Mouse (Mus musculus) E14TG2a.4 (cell line): ENCODE results near the gene Bpifb2.

Experiments
- H3K27me3 ChIP-seq: 2 replicates; pipeline ENCODE4 v1.6.1; 2014; ENCODE audit warnings: low read length, control low read depth; ENCODE audit not compliant: insufficient read depth
- H3K36me3 ChIP-seq: 2 replicates; pipeline ENCODE4 v1.6.1; 2014; ENCODE audit warnings: low read length, control low read depth; ENCODE audit not compliant: insufficient read depth
- H3K4me1 ChIP-seq: replicated peaks from 2 replicates; pipeline ENCODE4 v1.6.1; 2014; ENCODE audit warnings: low read depth, low read length, control low read depth
- H3K4me3 ChIP-seq: replicated peaks from 2 replicates; pipeline ENCODE4 v1.5.1; 2014; ENCODE audit warnings: mild to moderate bottlenecking, low read length
- H3K9me3 ChIP-seq: 2 replicates; pipeline ENCODE4 v1.6.1; 2014; ENCODE audit warnings: low read length, control low read depth
- CTCF ChIP-seq: conservative IDR thresholded peaks from 2 replicates; pipeline ENCODE4 v1.5.1; 2014; ENCODE audit warnings: low read length
- NANOG ChIP-seq: IDR thresholded peaks from 2 replicates; pipeline ENCODE4 v1.6.1; 2014; ENCODE audit warnings: borderline replicate concordance, low read length, mixed read lengths
- POU5F1 ChIP-seq: IDR thresholded peaks from 2 replicates; pipeline ENCODE4 v1.6.1; 2014; ENCODE audit warnings: low read length, borderline replicate concordance

Gene Bpifb2

DNA sequence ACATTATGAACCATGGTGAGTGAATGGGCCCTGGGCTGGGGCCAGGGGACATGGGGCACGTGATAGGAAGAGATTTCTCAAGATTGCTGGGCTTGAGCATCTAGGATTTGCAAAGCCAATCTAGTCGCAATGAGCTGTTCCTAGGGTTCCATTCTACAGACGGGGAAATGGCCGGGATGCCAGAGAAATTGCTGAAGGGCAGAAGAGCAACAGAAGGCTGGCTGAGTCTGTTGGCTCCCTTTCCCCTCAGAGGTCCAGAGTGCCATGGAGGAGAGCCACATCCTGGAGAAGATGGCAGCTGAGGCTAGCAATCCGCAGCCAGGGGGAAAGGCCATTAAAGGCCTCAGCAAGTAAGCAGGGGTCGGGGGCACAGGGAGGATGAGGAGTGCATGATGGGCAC lies 27.9 kb downstream of the Bpifb2 start:
- Histone ChIP-seq H3K4me3 (no peak overlapping the region), H3K4me1 (no peaks in the 10 kb centered on the region), H3K9me3 (no peaks in the 10 kb centered on the region), H3K36me3 (no peaks in the 10 kb centered on the region), H3K27me3 (no peaks in the 10 kb centered on the region)
- TF ChIP-seq CTCF (no peak), POU5F1 (no peak), NANOG (no peak)

GRCm38 (mm10) chr2:153906626-153907025 lies 31.8 kb downstream of the Bpifb2 start:
- TF ChIP-seq POU5F1 (no peak), CTCF (no peak), NANOG (no peak)
- H3K36me3 ChIP-seq, result no peaks in the 10 kb centered on the region
- no peaks in the 10 kb centered on the region for H3K27me3 ChIP-seq
- H3K9me3 ChIP-seq, result no peaks in the 10 kb centered on the region
- no peak overlapping the region for H3K4me3 ChIP-seq
- no peaks in the 10 kb centered on the region for H3K4me1 ChIP-seq

DNA sequence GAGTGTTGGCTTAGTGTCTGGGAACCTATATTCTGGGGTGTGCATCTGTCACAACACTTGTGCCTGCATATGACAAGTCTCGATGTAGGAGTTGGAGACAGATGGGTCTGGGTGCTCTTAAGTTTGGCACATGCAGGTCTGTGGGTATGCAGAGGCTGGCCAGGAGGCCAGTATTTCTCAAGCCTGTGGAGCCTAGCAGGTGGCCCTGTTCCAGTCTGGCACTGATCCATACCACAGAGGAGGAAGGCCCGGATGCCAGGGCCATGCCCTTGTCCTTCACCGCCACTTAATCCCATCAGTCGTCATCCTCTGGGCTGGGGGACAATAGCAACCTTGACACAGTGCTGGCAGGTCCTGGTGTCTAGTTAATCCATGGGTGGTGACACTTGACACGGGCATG lies 39.3 kb downstream of the Bpifb2 start:
- no peak for TF ChIP-seq CTCF
- no peak for TF ChIP-seq NANOG
- no peak for TF ChIP-seq POU5F1
- H3K4me3 ChIP-seq, result no peak overlapping the region
- no peaks in the 10 kb centered on the region for H3K36me3 ChIP-seq
- no peaks in the 10 kb centered on the region for H3K9me3 ChIP-seq
- H3K4me1 ChIP-seq, result no peaks in the 10 kb centered on the region
- no peaks in the 10 kb centered on the region for H3K27me3 ChIP-seq

- TF ChIP-seq CTCF (no peak), NANOG (no peak), POU5F1 (no peak)
- H3K4me1 ChIP-seq, result no peaks in the 10 kb centered on the region
- no peaks in the 10 kb centered on the region for H3K27me3 ChIP-seq
- H3K9me3 ChIP-seq, result peaks cover 9% of the 10 kb centered on the region; the same call in 1 of the 2 replicates
- no peaks in the 10 kb centered on the region for H3K36me3 ChIP-seq
- no peak within 1 kb of the TSS for H3K4me3 ChIP-seq
Observed at GRCm38 (mm10) chr2:153917930-153918329, 43.1 kb downstream of the Bpifb2 start, which contains the start of gene Bpifb3. Gene Bpifb3 (plus strand): TSS chr2:153918230.

- TF ChIP-seq POU5F1 (no peak), NANOG (no peak), CTCF (no peak)
- H3K27me3 ChIP-seq, result 0 out of 2 replicates have a peak, but pooled peaks cover 2% of the 10 kb centered on the region
- no peak overlapping the region for H3K4me3 ChIP-seq
- no peaks in the 10 kb centered on the region for H3K4me1 ChIP-seq
- peaks cover 9% of the 10 kb centered on the region; the same call in 1 of the 2 replicates for H3K9me3 ChIP-seq
- no peaks in the 10 kb centered on the region for H3K36me3 ChIP-seq
Observed at GRCm38 (mm10) chr2:153921246-153921645, 46.4 kb downstream of the Bpifb2 start.

GRCm38 (mm10) chr2:153929871-153930413 lies 55.1 kb downstream of the Bpifb2 start:
- Histone ChIP-seq H3K4me1 (no peaks in the 10 kb centered on the region), H3K27me3 (no peaks in the 10 kb centered on the region), H3K36me3 (no peaks in the 10 kb centered on the region), H3K9me3 (no peaks in the 10 kb centered on the region), H3K4me3 (no peak overlapping the region)
- TF ChIP-seq CTCF (peak; percentile 94), NANOG (no peak), POU5F1 (no peak)

- no peaks in the 10 kb centered on the region for H3K36me3 ChIP-seq
- H3K9me3 ChIP-seq, result no peaks in the 10 kb centered on the region
- H3K27me3 ChIP-seq, result no peaks in the 10 kb centered on the region
- H3K4me3 ChIP-seq, result no peak overlapping the region
- TF ChIP-seq CTCF, result no peak
- peaks cover 5% of the 10 kb centered on the region; the same call in 1 of the 2 replicates for H3K4me1 ChIP-seq
Observed at GRCm38 (mm10) chr2:153931125-153931524, 56.3 kb downstream of the Bpifb2 start.

GRCm38 (mm10) chr2:153933311-153933710 lies 58.5 kb downstream of the Bpifb2 start:
- H3K4me1 ChIP-seq, result peaks cover 5% of the 10 kb centered on the region; the same call in 1 of the 2 replicates
- no peaks in the 10 kb centered on the region for H3K9me3 ChIP-seq
- H3K27me3 ChIP-seq, result no peaks in the 10 kb centered on the region
- H3K4me3 ChIP-seq, result no peak overlapping the region
- no peaks in the 10 kb centered on the region for H3K36me3 ChIP-seq
- no peak for TF ChIP-seq CTCF
- TF ChIP-seq NANOG, result no peak
- TF ChIP-seq POU5F1, result no peak

GRCm38 (mm10) chr2:153935348-153935747 lies 60.5 kb downstream of the Bpifb2 start:
- Histone ChIP-seq H3K4me3 (no peak overlapping the region), H3K9me3 (no peaks in the 10 kb centered on the region), H3K27me3 (no peaks in the 10 kb centered on the region), H3K4me1 (peaks cover 5% of the 10 kb centered on the region; the same call in 1 of the 2 replicates), H3K36me3 (no peaks in the 10 kb centered on the region)
- TF ChIP-seq NANOG (no peak), POU5F1 (no peak), CTCF (peak; percentile 69)
